Mouse (Mus musculus) embryo, embryonic 11.5 days (tissue): ENCODE results near the gene Acer3.
"Not testable (repeated sequence)": the region's sequence is repeated elsewhere in the genome, so short reads cannot be mapped to it uniquely, and the experiment has no call there.

Experiments
- DNase-seq: peaks from one replicate; pipeline ENCODE4 v3.0.0-alpha.2; 2012; ENCODE audit warnings: low read depth, low spot score

The Acer3 gene

DNA sequence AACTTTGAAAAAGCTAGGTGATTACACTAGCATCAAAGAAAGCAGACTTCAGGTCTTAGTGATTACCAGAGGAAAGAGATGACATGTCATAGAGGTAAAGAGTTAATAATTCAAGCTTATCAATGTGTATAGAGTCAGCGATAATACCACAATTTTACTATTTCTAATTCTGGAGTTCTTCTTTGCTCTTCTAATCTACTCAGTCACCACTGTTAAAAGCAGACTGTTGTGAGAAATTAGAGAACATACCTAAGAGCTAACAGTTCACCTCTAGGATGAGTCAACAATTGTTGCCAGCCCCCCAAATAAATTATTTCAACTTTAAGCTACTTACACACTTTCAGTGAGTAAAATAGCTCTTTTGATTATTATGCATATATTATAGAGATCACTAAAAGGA lies 28.1 kb downstream of the Acer3 start:
- DNase-seq, result no peak

DNA sequence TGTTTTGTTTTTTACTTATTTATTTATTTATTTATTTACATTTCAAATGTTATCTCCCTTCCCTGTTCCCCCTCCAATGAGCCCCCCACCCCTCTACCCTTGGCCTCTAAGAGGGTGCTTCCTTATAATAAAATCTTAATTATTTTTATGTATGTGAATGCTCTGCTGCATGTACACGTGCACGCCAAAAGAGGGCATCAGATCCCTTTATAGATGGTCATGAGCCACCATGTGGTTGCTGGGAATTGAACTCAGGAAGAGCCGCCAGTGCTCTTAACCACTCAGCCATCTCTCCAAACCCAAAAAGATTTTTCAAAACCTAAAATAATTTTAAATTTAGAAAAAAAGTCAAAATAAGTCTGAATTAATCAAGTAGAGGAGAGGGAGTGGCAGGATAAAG lies 31.4 kb downstream of the Acer3 start:
- no peak for DNase-seq

DNA sequence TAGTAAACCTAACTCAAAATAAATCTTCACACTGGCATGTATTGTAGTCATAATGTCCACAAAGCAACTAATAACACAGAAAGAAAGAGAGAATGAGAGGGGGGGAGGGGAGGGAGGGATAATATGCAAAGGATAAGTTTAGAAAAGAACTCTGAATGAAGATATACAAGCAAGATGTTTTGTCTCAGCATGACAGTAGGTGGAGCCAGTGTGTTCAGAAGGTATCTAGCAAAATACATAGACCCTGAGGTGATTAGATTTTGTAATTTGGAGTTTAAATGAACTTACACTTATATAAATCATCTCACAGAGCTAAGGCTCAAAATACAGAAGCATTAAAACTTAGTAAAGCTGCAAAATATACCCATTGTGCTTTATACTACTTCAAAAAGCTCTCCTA lies 44.7 kb downstream of the Acer3 start:
- no peak for DNase-seq

DNA sequence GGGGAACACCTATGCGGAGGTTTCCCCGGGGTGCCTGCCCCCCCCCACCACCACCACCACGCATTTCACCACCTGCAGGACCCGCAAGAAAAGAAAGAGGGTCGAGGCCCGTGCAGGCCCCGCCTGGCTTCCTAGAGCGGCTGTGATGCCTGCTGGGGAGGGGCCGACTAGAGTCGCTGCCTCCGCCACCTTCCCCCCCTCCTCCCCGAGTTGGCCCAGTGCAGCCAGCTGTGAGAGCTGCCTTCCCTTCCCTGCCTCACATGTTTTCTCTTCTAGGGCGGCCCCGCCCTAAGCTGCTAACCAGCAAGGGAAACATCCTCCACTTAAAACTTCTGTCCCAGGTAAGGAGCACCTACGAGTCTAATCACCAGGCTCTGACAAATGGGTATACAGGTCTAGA lies 52.8 kb downstream of the Acer3 start:
- not testable (repeated sequence) for DNase-seq

DNA sequence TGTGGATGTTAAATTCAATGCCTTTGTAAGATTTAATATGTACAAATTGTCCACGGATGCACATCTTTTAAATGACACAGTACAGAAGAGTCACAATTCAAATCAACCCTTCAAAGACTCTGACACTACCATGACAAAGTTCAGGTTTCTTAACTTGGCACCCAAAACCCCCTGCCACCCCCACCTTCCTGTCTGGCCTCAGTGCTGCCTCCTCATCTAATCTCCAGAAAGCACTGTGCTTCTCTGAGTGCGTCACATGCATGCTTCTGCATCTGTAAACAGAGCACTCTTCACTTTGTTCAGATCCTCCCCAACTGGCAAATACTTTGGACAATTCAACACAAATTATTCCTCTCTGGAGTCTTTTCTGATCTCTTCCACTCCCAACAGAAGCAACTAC lies 68.5 kb downstream of the Acer3 start:
- no peak for DNase-seq

DNA sequence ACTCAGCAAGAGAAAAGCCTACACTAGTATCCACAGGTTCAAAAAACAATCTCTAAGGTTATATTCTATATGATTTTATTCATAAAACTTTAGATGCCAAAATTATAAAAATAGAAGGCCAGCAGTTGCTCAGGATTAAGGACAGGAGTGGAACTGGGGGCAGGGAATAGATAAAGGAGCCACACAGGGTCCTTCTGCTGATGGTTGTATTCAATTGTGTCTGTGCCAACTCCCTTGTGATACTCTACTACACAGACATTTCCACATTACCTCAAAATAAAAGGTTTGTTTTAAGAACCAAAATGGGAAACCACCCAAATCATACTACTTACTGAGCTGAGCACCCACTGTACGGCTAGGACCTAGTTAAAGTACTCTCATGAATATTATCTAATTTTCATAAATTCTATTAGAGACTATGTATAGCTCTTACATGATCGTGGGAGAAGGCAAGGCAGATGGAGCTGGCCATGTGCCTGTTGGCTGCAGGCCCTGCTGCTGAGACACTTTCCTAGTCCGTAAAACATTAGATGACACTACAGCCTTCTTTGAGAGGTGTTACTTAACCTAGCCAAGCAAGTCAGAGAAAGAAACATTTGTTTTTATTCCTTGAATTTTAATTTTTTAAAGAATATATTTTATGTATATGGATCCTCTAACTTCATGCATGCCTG lies 84.2 kb downstream of the Acer3 start:
- DNase-seq, result no peak

DNA sequence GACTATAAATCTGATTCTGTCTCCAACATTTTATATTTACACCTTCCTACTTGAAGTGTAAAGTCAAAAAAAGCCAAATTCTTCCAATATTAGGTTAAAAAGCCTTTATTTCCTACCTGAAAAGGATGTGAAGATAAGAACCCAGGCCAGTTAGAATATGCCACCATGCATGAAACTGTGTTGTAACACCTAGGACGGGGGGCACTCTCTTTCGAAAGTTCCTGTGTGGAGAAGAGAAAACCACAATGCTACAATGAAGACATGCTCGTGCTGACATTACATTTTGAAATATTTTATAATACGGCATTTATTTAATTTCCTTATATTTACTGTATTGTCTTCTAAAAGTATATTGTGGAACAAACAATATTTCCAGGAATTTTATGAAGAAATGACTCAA lies 97.2 kb downstream of the Acer3 start:
- DNase-seq, result no peak

DNA sequence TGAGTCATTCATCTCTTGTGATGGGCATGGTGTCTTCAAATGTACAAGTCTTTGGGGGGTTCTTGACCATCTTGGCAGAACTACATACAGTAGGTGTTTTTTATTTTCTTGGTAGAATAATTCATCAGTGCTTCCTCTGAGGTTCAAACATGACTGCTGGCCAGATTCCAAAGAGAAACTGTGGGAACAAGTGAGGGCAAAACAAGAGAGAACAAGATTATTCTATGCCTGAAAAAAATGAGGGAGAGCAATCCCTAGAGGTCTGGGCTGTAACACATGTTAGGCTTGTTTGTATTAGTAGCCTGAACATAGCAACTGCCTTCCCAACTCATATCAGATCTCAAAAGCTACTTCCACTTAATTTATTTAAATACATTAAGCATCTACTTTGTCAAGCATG lies 104.3 kb downstream of the Acer3 start:
- no peak for DNase-seq

DNA sequence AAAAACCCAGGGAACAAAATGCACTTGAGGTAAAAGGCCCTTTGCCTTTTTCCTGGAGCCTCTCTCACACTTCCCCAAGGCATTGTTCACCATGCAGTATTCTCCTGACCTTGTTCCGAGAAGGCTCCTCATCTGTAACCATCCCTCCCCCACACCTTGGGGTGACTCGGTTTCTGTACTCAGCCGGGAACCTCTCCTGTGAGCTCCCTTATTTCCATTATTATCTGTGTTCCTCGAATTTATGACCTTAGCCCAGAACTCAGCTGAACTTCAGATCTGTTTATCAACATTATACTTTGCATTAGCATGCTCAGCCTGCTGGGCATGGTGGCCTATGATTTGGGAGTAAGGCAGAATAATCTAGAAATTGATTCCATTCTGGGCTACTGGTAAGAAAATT lies 118.1 kb downstream of the Acer3 start:
- DNase-seq, result no peak

DNA sequence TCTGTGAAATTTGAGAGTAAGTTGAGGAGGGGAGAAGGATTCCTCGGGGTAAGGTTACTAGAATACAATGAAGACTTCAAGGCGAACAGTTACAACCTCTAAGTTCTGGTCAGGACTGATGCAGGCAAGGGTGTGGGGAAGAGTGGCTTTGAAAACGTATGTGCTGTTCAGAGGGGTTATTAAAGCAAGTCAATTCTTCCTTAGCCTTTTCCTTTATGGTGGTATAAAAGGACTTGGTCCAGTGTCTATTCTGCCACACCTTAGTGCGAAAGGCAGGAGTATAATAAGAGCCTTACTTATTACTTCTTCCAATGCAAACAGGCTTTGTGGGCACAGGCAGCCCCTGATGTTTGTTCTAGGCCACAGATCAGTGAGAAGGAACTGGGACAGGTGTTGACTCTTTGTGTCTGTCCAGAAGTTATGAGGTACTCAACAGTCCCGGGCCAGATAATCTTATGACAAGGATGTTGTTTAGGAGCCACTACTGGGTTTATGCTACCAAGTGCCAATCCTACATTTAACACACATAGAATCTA lies 119.4 kb downstream of the Acer3 start:
- DNase-seq, result no peak

DNA sequence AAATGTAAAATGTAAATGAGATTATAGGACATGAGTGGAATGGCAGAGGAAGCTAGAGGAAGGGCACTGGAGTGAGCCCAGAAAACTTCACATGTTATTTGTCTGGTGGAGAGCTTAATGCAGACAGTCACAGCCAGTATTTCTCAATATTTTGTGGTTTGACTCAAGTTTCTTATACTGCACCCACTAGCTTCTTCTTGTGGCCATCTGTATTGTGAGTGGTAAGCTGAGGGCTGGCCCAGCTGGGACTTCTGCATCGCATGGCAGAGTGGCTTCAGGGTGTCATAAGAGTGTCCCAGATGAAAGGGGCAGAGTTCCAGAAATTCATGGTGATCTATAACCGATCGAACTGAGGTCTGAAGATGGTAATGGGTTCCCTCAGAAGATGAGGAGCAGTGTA lies 120.6 kb downstream of the Acer3 start:
- DNase-seq, result no peak

DNA sequence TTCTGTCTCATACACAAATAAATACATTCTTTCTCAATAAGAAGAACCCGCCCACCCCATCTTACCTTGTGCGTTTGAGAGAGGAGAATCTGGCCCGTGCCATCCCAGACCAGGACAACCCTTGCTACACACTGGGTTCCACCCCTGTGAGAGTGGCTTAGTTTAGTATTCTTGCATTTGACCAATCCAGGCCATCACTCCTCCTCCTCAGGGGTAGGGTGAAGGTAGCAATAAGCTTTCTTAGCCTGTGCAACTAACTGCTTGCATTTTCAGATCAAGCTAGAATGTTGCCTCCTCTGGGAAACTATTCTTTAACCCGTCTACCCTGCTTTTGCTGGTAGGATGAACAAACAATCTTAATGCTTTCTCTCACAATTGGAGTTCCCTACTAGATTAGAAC lies 121.6 kb downstream of the Acer3 start, which contains the start of gene B3gnt6:
Gene B3gnt6, minus strand, starts transcription at position 101 of the 400 bp plus-strand sequence.
- no peak for DNase-seq

DNA sequence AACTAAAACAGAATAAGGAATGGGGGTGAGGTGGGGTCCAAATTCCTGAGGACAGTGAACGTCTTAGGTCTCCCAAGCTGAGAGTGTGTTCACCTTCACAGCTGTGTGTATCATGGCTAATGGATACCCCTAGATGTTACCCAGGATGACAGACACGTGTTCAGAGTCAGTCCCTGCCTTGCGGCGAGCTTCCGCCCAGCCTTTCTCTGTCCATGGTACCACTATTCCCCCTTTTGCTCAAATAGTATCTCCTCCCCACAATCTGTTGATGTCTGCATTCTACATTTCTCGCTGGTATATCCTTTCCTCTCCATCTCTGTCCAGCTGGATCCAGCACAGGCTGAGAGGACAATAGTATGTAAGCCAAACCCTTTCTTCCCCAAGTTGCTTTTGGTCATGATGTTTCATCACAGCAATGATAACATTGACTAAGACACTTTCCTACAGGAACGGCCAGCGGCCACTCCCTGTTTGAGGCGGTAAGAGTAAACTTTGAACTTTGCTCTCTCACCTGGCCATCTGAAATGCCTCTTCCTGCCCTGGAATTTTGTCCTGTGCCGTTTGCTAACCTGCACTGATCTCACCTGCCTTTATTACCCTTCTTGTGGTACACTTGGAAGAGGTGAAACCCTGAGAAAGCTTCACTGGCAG lies 125.7 kb downstream of the Acer3 start:
- DNase-seq, result no peak

DNA sequence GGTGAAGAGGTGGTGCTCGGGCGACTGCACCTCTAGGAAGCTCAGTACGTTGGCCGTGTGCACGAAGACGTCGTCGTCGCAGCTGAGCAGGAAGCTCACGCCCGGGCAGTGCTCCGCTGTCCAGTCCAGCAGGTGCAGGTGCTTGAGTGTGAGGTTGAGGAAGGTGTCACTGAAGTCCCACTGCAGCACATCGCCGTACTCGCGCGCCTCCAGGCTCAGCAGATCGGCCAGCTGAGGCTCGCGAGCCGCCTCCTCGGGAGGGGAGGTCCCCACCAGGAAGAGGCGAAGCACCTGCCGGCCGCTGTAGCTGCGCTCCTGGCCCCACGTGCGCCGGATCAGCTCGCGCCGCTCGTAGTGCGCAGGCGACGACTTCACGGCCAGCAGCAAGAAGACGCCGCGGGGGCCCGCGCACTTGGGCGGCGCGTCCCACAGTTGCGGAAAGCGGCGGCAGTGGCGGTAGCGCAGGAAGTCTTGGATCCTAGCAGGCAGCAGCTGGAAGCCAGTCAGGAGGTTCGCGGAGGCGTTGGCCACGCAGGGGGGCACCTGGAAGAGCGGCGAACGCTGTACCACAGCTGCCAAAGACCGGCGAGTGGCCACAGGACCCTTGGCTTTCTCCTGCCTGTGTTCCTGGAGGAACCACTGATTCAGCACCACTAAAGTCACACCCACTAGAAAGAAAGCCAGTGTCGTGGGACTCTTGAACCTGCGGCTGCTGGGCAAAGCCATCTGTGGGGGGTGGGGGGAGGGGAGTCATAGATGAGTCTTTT lies 126.8 kb downstream of the Acer3 start:
- DNase-seq, result no peak

DNA sequence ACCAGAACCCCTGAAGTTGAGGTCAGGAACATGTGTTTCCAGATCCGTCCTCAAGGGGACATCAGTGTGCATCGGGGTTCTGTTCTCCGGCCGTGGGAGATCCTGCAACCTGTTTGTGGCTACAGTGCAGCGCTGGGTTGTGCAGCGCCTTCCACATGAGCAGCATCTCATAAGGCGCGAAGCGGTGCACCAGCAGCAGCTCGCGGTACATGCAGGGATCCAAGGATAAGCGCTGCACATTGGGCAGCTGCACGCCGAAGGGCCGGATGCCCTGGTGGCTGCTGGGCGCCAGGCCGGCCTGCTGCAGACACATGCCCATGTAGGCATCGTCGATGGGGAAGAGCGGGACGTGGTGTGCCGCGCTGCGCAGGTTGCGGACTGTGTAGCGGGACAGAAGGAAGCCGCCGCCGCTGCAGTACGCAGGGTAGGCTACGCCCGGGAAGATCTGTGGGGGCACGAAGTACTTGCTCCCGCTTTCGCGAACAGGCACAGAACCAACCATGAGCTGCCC lies 127.4 kb downstream of the Acer3 start:
- DNase-seq, result no peak

DNA sequence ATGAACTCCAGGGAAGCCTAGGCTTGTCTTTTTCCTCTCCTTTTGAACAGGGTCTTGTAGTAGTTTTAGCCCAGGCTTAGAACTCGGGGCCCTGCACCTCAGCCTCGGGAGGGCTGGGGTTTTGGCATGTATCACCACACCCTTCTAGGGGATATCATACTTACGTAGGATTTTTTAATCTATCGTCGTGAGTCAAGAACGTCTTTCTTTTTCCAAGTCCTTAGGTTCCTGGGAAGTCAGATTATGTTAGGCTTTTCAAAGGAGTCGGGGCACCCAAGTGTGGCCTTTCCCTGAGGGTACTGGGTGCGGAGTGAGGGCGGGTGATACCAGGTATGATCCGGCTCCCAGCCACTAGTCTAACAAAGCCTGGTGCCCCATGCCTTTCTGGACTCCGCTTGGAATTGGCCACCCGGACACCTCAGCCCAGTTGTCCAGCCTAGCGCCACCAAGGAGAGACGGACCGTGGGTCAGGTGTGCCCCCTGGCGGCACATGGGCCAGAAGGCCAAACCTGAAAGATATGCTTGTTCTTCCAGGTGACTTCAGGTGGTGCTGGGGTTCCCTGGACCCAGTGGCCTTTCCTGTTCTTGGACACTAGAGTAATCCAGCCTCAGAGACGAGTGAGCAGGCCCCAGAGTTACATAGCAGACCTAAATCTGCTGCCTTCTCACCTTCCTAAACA lies 129.3 kb downstream of the Acer3 start:
- DNase-seq, result no peak

DNA sequence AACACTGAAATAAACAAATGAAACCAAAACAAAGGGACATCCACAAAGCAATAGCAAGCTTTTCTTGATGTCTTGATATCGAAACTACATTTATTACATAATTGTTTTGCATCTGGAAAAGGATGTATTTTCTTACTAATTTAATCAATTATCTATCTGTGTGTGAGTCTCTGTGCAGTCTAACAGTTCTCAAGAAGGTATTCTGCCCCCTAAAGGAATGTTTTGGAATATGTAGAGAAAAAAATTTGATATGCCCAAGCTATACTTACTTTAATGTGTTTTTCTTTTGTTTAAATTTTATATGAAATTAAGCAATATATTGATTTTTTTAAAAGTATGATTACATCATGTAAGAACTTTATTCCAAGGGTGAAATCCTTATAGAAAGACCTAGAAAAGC lies 130.4 kb downstream of the Acer3 start:
- no peak for DNase-seq

DNA sequence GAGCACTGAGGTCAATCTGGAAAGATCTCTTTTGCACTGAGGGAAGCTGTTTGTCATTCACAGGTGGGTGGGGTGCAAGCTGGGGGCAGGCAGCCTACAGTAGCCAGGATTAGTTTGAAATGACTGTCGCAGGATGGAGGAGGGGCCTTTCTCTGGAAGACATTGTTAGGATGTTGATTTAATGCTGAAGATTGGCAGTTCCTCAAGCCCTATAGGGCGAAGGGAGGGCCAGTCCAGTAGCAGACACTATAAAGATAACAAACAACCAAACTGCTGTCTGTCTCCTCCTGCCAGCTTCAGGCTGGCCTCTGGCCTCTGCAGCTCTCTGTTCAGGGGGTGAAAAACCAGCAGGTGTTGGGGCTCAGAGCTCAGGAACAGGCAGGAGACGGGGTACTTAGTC lies 131.3 kb downstream of the Acer3 start:
- no peak for DNase-seq

DNA sequence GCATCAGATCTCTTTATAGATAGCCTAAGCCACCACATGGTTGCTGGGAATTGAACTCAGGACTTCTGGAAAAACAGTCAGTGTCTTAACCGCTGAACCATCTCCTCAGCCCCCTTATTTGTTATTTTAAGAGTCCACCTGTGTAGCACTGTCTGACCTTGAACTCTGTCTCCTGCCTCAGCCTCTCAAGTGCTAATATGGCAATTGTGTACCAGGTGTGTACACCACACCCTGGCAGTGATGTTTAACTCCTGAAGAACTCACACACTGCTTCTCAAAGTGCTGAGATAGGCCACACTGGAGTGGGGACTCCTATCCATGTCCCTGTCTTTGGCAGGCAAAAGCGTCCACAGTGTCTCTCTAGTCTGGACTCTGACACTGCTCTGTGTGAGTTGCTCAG lies 132.3 kb downstream of the Acer3 start:
- DNase-seq, result no peak

DNA sequence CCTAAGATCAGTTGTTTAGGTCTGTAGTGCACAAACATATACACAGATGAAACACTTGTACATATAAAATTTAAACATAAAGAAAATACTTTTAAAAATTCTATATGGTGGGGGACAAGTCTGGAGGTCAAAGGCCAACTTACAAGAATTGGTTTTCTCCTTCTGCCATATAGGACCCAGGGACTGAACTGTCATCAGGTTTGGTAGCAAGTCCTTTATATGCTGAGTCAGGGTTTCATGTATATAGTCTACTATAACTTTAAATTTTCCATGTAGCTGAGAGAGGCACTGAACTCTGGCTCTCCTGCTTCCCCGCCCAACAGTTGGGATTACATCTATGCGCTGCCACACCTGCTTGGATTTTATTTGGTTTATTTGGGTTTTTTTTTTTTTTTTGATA lies 132.8 kb downstream of the Acer3 start:
- DNase-seq, result no peak

DNA sequence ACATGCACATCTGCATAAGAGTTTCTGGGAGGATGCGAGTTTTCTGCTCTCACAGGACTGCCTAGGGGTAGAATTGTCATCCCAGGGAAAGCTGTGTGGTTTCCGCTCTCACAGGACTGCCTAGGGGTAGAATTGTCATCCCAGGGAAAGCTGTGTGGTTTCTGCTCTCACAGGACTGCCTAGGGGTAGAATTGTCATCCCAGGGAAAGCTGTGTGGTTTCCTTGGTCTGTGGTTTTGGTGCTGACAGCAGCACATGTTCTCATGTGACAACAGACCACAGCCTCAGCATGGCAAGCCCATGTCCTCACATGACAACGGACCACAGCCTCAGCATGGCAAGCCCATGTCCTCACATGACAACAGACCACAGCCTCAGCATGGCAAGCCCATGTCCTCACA lies 133.7 kb downstream of the Acer3 start:
- DNase-seq, result not testable (repeated sequence)

DNA sequence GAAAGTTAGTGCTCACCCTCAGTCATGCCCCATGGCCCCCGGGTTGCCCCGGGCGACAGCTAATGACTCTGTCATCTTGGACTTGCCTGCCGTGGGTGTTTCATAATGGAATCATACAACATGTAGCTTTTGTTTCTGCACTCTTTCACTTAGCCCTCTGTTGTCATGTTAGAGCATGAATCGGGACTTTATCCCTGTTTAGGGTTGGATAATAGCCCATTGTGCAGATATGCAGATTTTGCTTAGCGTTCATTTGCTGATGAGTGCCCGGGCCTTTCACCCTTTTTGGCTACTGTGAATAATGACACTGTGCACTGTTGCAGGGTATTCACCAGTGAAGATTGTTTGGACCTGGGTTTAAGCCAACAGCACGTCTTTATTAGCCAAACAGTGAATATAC lies 134.4 kb downstream of the Acer3 start:
- no peak for DNase-seq
